Mouse (Mus musculus): ENCODE measurements around the gene Hormad2.

The Hormad2 gene

DNA sequence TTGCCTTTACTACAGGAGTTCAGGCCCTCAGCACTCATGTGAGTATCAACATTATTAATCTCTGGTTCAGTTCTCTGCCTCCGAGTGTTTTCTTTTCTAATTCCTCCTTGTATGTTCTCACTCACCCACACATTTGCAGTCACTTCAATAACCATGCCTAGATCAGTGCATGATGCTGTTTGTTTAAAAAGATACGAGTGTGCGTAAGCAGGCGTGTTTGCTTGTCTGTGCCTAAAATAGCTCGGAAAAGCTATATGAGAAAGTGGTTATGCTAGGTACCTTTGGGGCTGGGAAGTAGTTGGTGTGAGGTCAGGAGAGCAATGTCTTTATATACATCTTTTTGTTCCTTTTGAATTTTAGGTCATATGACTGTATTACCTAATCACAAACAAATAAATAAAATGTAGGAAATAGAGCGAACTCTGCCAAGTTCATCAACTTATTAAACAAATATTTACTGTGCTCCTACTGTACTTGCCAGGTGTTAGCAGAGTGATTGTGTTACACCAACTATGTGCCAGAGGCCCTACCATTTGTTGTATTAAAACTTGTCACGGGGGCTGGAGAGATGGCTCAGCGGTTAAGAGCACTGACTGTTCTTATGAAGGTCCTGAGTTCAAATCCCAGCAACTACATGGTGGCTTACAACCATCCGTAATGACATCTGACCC is 100.7 kb downstream of the Hormad2 start:
- no peak for DNase-seq (ENCODE audit: low spot score)

DNA sequence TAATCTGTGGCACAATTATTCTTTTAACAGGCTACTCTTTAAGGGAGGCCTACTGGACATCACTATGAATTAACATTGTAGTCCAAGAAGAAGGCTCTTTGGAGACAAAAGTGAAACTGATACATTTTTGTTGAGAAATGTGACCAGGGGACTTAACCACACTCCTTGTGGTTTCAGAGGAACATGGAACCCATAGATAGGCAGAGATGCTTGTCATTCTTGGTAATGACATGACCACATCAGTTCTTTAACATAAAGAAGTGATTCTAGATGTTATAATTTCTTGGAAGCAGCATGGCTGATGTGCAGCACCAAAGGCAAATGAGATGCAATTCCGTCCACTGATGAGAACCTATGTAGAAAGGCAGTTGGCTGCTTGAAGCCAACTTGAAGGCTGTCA is 101.6 kb downstream of the Hormad2 start:
- DNase-seq (ENCODE audit: low spot score): no peak

DNA sequence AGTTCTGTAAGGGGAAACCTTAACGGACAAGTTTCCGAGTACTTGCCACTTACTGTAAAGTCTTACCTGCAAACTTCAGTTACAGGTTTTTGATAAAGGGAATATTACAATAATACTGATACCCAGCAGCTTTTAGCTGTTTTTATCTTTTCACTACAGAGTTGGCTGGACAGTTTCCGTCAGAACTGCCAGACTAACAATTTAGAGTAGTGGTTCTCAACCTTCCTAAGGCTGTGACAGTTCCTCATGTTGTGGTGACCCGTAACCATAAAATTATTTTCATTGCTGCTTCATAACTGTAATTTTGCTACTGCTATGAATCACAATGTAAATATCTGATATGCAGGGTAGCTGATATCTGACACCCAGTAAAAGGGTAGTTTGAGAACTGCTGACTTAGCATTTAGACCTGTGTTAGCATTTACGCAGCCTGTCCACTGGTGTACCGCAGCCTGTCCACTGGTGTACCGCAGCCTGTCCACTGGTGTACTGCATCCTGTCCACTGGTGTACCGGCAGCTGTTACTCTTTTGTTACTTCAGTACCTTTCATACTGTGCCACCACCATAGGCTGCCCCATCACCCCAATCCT is 104.1 kb downstream of the Hormad2 start:
- DNase-seq (ENCODE audit: low spot score): no peak

DNA sequence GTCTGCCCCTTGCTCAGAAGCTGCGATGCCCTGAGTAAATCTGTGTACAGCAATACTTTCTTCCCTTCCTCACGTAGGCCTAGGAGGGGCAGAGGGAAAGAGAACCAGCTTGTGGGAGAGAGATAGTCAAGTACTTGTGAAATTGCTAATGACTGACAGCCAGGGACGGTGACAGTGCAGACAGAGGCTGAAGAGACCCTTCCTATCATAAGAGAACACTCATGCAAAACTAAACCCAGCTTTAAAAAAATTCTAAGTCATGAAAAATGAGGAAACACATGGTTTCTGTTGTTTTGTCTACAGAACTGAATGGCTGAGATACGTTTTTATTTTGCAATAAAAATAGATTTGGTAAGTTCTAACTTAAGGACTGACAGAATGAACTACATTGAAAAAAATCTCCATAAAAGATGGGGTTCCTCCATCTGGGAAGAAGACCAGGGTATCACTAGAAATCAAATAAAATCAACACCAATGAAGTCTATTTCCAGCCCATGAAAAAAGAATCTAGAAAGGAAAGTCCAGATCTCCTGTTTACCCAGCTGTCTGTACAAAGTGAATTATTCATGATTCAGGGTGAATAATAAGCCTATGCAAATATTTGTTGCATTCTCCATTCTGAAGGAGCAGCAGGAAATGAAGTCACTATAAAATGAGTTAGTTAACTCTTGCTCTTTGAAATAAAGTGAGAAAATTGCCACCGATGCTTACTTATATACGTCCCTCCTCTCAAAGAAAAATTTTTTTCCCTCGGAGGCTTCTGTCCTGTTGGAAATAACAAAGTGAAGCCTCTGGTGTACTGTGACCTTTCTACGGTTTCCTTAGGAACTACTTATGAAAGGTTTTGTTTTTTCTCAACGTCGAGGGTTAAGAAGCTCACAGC is 104.9 kb downstream of the Hormad2 start:
- no peak for DNase-seq (ENCODE audit: low spot score)

DNA sequence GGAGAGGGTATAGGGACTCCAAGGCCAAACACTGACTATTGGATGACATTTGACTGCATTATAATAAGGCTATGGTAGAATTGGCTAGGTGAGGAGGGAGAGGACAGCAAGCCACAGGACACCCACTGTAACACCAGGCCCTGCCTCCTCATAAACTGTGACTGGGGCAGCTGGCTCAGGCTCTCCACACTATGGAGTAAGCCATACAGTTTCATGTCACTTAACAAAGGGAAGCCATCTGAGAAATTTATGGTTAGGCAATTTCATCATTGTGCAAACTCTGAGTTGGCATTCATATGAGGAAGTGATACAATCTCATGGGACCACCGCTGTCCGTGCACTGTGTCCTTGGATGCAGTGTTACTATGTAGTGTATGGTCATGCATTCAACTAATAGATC is 107.9 kb downstream of the Hormad2 start:
- no peak for DNase-seq (ENCODE audit: low spot score)

DNA sequence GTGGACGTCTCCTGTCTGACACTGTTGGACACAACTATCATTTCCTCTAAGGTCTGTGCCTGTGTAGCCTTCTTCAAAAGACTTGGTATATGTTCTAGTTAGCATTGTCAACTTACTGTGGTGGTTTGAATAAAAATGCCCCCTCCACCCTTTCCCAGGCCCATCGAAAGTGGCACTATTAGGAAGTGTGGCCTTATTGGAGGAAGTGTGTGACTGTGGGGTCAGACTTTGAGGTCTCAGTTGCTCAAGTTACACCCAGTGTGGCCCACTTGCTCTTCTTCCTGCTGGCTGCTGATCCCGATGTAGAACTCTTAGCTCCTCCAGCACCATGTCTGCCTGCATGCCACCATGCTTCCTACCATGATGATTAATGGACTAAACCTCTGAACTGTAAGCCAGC is 112.7 kb downstream of the Hormad2 start:
- no peak for DNase-seq (ENCODE audit: low spot score)

DNA sequence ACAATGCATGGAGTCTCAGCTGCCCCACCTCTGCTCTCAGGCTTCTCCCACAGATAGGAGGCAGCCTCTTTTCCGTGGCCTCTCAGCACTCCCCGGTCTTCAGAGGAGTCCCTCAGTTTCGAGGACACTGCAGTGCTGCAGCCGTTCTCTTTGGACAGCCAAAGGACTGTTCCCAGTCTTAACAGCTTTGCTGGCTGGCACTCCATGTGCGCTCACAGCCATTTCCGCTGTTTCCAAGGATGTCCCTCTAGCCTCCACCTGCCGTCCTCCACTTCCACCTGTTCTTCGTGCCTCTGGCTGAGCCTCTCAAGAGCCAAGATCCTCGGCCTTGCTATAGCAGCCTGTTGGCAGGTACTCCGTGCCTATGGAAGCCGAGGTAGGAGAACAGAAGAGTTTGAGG is 117.4 kb downstream of the Hormad2 start:
- DNase-seq (ENCODE audit: low spot score): no peak

DNA sequence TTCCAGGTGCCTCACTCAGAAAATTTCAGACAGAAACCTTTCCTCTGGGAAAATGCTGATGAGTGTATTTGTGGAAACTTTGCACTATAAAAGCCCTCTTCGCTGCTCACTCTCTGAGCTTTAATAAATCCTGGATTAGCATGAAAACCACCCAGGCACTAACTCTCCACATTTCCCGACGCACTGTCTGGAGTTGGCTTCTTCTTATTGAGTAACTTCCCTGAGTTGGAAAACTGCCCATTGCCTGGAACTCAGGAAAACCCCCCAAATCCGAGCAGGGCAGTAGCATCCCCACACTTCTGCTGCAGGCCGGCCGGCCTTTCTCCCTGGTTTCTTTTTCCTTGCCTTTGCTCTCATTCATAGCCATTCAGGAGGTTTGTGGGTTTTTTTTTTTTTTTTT is 118.0 kb downstream of the Hormad2 start:
- DNase-seq (ENCODE audit: low spot score): no peak

DNA sequence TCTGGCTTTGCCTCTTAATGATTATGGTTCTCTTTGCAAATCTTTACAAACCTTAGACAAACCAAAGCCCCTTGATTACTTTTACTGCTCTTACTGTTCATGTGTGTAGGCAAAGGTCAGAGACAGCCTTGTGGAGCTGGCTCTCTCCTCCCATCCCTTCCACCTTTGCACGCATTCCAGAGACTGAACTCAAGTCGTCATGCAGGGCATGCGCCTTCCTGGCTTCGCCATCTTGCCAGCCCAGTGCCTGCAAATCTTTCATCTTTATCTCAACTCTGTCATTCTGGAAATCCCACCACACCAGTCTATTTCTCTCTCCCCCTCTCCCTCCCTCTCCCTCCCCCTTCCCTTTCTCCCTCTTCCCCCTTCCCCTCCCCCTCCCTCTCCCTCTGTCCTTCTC is 120.0 kb downstream of the Hormad2 start:
- DNase-seq (ENCODE audit: low spot score): no peak

DNA sequence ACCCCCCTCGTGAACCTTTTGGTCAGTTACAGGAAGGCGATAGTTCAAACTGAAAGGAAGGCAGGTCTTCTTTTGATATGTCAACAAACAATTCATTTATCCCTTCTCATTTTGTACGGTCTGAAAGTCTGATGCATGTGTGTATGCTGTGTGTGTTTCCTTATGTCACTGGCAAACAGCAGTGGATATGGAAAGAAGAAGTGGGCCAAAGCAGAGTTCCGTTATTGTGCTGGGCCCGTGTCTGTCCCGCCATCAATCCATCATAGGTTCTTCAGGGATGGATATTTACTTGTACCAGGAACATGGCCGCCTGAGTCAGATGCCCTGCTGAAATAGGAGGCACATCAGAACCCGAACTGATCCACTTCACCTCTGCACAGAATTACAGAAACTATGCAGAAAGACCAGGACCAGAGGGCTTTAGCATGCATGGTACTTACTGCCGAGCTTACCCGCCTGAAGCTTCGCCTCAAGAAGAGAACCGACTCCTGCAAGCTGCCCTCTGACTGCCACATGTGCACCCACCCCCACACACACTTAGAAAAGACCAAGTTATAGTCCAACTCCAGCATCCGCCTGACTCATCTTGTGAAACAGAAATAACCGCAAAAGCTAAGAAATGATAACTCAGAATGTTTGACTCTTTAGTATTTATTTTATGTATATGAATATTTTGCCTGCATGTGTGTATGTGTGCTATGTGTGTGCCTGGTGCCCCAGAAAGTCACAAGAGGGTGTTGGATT is 121.5 kb downstream of the Hormad2 start:
- DNase-seq (ENCODE audit: low spot score): no peak

DNA sequence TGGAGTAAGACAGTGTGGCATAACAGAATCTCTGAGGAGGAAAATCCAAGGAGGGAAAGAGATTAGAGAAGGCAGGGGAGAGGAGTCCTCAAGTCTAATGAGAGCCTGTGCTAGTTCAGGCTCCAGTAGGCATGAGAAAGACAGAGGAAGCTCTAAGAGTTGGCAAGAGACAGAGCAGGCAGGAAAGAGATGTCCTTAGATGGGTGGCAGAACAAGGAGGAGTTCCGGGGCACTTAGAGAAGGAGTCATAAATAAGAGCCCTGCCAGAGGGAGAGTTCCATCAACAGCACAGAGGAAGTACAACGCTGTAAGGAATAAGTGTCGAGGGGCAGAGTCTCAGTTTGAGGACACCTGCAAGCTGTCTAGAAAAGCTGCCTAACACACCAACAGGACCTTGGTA is 122.9 kb downstream of the Hormad2 start:
- no peak for DNase-seq (ENCODE audit: low spot score)

DNA sequence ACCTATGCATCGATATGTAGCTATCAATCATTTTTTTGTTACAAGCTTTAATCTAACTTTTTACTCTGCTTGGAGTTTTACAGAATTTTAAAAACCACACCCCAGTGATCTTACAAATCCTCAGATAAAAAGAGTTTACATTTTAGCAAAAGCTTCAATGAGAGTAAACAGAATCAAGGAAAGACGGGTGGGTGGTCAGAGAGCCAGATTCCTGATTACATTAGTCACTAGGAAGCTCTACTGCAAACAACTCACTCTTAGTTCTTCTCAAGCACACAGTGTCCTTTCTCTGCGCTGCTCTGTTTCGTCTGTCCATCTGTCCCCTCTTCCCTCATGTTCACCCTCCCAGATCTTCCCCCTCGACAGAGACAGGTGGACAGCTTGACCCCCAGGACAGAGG is 123.6 kb downstream of the Hormad2 start:
- no peak for DNase-seq (ENCODE audit: low spot score)

DNA sequence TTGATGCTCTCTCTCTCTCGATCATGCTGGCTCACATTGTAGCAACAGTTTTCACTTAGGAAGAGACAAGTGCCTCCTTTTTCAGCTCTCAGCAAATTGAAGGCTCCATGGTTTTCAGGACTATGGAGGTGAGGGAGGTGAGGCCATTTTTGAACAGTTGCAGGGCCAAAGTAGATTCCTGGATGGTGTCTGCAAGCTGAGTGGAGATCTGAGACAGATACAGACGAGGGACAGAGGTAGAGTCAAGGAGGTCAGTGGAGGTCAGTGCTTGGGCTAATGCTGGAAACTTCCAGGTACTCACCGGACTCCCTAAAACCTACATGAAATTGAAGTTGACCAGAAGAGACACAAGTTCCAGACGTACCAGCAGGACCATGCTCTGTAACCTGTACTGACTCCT is 128.7 kb downstream of the Hormad2 start:
- no peak for DNase-seq (ENCODE audit: low spot score)

DNA sequence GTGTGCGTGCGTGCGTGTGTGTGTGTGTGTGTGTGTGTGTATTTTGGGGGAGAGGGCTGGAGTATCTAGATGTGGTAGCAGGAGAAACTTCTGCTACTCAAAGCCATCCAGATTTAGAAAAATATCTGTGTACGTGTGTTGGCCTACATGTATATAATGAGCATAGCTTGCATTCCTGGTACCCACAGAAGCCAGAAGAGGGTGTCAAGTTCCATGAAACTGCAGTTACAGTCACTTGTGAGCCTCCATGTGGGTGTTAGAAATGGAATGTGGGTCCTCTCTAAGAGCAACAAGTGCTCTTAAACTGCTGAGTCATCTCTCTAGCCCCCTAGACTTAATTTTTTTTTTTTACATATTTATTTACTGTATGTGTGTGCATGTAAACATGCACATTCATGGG is 130.6 kb downstream of the Hormad2 start:
- no peak for DNase-seq (ENCODE audit: low spot score)

DNA sequence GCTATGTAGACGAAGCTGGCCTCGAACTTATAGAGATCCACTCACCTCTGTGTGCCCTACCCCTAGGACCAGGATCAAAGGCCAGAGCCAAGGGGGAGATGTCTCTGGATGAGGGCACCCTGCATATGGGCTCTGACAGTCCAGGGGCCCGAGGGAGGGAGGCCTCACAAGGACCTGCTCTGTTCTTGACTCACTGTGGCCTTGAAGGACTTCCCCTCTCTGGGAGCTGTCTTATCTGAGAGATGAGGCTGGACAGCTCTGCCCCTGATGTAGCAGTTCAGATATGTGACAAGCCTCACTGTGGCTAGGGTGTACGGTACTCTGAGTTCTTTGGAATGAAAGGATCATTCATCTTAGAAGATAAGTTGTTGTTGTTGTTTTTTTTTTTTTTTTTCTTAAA is 131.3 kb downstream of the Hormad2 start:
- DNase-seq (ENCODE audit: low spot score): no peak

DNA sequence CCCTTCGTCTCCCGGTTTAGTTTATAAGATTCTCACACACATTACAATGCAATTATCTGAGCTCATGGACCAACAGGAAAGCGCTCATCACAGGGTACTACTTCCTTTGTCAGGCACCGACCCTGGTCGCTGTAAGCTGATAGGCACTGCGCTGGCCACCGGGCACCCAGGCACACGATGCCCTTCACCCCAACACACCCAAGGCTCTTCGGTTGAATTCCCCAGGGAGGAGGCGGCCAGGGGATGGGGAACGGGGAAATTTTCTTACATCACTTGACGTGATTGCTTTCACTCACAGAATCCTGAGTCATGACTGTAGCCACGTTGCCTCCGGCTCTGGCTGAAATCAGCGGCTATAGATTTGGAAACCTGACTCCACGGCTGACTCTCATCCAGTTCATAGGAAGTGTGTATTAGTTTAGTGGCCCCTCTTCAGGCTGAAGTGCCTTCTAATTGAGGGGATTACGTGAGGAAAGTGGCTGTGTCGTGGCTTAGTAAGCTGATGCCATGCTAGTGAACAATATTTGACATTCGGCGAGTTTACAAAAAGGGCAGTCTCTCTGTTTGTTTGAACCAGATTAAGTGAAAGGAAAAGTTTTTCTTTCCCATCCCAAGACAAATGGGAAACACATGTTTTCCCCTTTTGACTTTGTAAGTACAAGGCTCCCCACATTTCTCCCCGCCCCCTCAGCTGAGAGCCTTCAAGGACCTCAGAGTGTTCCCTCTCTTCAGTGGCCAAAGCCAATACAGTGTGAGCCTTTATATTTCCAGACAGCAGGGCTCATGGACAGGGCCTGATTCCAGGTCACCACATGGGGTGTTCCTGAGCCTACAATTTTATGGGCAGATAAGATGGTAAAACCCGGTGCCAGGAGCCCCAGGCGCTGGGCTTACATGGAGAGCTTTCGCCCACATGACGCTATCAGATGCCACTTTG is 132.1 kb downstream of the Hormad2 start:
- no peak for DNase-seq (ENCODE audit: low spot score)

DNA sequence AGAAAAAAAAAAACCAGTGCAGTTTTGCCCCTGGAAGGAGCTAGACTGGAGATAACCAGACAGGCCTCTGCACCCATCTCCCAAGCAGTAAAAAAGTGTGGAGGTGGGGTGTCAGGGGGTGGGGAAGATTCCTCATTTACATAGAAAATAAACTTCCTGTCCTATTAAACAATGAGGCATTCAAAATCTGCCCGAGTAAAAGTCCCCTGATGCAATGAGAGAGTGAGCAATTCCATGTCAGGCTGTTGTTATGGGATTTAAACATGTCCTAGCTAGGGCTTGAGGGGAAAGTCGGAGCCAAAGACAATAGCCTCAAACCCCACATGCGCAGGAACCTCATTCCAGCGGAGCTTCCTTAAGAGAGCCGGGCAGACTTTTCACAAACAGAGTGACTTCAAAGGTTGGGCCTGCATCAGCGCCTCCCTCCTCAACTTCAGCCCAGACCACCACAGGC is 132.8 kb downstream of the Hormad2 start:
- no peak for DNase-seq (ENCODE audit: low spot score)

DNA sequence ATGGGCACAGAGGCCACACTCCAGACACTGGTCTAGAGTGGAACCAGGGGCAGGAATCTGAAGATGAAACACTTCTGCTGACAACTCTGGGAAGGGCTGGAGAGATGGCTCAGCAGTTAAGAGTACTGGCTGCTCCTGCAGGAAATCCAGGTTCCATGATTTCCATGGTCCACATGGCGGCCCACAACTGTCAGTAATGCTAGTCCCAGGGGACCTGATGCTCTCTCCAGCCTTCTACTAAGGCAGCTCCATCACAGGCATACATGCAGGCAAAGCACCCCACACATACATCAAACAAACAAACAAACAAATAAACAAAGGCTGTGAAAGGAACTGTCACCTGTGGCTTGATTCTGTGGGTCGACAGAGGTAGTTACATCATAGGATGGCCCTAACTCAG is 134.8 kb downstream of the Hormad2 start:
- no peak for DNase-seq (ENCODE audit: low spot score)

DNA sequence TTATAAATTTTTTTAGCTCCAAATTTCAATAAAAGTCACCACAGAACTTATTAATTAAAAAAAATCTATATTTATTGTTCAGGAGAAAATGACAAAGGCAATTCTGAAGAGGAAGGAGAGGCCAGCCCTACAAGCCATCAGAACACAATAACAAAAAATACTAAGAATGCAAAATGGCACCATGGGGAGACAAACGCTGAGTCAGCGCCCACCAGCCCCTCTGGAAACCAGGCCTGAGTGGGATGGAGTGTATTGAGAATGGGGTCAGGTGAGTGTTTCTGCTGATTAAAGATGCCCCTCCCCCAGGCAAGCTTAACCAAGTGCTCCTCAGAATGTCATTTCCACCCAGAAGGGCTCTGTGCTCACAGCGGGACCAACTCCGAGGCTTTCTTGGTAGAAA is 135.8 kb downstream of the Hormad2 start:
- no peak for DNase-seq (ENCODE audit: low spot score)

DNA sequence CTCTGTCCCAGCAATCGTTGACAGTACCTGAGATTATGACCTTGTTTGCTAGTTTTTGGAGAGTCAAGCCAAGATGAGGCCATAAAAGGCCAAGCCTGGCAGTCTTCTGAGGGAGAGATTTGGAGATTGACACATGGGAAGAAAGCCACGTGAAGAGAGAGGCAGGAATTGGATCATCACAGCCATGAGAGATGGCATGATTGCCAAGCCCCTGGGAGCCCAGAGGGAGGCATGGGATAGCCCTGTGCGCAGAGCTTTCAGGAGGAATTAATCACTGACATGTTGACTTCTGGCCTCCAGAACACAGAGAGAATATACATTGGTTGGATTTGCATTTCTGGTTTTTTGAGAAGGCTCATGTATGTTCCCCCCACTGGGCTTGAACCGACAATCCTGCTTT is 136.7 kb downstream of the Hormad2 start:
- no peak for DNase-seq (ENCODE audit: low spot score)

DNA sequence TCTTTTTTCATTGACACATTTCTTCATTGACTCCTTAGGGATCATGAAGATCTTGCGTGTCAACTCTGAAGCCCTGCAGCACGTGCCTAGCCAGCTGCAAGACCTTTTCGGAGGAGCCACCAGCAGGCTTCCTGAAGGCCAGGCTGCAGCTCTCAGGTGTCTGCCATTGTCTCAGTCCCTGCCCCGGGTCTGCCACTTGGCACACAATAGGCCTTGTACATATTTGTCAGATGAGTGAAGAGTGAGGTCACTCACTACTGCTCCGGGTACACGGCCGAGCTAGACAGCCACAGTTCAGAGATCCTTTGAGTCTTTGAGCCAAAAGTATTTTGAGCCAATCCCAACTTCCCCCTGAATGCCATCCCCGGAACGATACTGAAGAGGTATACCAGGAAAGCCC is 137.9 kb downstream of the Hormad2 start:
- no peak for DNase-seq (ENCODE audit: low spot score)

All from layer of hippocampus, adult 11-12 months (tissue).